Mouse (Mus musculus) spleen, postnatal 4 days (tissue): ENCODE results near the gene Ift80.
A peak's percentile ranks its signal among the peaks of the same experiment; 100 is the strongest.
"Not testable (repeated sequence)": the region's sequence is repeated elsewhere in the genome, so short reads cannot be mapped to it uniquely, and the experiment has no call there.

Experiments
- DNase-seq, 2 experiments: peaks; one replicate each; pipeline ENCODE4 v3.0.0; 2022; ENCODE audit warnings: low spot score in 2 of 2

Gene Ift80

DNA sequence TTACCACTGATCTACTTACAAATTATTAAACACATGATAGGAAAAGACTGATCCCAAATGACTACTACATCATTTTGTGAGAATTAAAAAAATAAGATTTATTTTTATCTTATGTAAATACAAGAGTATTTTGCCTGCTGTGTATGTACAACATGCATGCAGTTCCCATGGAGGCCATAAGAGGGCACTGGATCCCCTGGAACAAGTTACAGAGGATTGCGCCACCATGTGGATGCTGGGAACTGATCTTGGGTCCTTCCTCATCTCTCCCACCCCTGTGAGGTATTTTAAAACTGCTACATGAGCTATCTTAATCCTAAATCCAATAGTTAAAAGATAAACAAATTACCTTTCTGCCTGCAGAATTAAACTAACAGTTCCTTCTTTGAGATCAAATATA lies 68.9 kb downstream of the Ift80 start:
- peak; percentile 45 to 70 for DNase-seq

DNA sequence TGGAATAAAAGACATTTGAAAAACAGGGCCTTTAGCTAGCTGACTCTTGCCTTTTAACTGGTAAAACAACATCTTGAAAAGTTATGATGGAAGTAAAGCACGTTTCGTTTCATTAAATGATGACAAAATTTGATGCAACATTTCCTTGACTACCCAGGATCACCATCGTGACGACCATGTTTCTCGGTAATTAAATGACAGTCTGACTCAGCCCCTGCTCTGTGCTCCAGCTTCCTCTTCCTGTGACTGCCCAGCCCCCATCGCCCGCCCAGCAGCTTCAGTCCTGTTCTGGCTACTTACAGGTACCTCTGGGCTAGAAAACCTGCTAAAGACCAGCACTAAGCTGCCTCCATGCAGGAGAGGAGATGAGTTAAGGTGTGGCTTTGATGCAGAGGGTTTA lies 70.1 kb downstream of the Ift80 start:
- no peak for DNase-seq

DNA sequence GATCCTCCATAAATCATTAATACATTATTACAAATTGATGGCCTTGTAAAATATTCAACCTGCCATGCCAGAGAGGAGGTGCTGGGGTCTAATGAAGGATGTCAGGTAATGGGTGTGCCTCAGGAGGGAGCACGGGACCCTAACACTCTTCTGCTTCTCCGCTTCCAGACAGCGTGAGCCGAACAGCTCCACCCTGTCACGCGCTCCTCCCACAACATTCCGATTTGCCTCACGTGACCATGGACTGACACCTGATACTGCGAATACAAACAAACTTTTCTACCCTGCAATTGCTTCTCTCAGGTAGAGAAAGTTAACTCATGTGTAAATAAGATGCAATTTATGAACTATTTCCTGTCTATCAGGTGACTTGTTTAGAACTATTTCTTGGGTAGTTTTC lies 75.8 kb downstream of the Ift80 start:
- DNase-seq = no peak

DNA sequence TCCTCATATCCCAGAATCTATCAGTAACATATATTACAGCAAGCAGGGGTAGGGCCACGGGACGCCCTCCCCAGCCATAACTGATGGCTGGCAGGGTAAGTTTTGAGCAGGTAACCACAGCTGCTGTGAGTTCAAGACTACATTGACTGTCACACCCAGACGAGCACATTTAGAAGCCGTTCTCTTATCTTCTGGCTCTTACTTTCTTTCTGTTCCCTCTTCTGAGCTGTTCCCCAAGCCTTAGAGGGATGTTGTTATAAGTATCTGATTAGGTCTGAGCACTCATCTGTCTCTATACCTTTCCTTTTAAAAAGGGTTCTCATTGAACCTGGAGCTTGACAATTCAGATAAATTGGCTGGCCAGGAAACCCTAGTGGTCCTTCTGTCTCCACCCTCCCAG lies 96.9 kb downstream of the Ift80 start:
- DNase-seq = no peak

DNA sequence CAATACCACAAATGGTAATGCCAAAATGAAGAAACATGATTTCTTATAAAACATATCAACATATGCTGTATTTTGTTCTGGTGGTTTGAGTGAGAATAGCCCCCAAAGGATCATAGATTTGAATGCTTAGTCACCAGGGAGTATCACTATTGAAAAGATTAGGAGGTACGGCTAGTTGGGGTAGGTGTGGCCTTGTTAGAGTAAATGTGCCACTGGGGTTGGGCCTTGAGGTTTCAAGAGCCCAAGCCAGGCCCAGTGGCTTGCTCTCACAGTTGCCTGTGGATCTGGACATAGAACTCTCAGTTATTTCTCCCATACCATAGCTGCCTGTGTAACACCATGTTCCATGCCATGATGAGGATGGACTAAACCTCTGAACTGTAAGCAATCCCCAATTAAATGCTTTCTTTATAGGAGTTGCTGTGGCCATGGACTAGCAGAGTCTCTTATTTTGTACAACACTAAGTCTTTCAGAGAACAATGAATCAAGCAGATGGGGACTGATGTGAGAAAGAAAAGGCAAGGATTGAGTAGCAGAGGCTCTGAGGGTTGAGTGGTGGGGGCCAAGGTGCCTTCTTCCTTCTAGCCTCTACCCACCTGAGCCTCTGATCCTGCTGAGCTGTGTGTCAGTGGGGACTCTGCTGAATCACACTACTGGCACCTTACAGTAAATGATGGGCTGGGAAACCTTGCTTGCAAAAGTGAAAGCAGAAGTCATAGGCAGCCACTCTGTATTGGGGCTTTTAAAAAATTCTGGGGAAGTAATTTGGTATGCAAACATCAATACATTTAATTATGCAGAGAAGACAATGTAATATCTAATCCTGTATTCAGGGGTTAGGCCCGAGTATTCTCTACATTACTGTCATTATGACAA lies 99.2 kb downstream of the Ift80 start:
- DNase-seq = no peak

DNA sequence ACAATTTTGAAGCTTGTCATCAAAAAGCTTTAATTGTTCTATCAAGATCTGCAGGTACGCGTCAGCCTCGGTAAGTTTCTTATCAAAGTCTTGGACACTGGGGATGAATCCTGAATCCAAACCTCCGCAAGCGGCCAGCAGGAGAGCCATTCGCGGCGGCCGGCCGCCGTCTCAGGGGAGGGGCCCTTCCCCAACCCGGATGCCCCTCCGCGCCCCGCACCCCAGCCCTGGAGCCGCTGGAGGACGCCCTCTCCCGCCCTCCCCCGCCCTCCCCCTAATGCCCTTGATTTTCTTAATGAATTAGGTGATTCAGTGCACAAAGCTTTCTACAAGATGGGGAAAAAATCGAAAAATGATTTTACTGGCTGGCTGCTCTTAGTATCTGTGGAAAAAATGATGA lies 101.7 kb downstream of the Ift80 start:
- DNase-seq = not testable (repeated sequence)

DNA sequence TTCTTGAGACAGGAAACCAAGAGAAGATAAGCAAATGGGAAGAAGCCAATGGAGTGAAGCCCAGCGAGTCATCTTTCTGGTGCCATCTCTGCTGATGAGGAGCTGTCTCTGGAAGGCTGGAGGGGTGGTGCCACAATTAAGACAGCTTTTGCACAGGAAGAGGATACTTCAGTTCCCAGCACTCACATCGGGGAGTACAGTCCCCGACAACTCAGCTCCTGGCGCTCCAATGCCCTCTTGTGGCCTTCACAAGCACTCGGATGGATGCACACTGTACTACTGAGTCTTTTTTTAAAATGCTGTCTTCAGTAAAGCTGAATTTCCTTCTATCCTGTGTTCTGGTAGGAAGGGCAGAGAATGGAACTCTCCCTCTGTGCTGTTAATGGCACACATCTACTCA lies 107.2 kb downstream of the Ift80 start:
- no peak for DNase-seq

DNA sequence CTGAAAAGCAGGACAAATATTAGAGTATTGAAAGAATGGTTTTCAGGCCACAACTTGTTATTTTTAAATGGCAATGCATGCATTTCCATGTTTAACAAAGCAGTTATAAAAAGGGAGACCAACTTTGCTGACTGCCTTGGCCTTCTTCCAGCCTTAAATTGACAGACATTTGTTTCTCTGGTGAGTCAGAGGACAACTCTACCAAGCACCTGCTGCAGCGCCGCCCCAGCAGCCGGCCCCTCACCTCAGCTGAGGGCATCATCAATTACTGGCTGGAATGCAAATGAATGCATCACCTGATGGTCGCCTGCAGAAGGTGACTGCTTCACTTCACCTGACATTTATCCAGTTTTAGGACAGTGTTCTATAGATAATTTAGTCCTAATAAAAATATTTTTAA lies 108.9 kb downstream of the Ift80 start:
- DNase-seq = no peak

DNA sequence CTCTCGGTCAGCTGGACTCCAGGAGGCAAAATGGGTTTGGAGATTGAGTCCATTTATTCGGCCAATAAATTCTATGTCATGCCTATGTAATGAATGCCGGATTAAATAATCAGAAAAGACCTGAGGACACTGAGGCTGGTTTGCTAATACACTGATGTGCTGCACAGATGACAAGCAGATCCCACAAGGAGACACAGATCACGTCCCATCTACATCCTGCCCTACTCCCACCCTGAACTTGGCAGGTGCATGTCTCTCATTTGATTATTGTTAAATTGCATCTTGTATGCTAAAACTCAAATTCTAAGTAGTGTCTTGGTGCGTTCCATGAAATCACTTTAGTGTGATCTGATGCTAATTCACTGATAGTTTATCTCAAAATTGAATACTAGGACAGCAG lies 117.5 kb downstream of the Ift80 start:
- no peak for DNase-seq

DNA sequence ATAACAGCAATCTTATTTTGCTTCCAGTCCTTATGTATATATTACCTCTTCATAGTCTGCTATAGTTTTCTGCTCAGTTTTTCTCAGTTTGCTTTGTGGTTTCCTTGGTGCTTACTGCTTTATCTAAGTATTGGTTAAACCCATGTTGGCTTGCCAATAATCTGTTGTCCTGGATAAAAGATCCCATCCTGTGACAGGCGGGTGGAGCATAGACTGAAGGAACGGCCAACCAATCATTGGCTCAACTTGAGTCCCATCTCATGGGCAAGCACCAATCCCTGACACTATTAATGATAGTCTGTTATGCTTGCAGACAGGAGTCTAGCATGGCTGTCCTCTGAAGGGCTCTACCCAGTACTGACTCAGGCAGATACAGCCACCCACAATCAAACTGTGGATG lies 130.3 kb downstream of the Ift80 start:
- DNase-seq = no peak

DNA sequence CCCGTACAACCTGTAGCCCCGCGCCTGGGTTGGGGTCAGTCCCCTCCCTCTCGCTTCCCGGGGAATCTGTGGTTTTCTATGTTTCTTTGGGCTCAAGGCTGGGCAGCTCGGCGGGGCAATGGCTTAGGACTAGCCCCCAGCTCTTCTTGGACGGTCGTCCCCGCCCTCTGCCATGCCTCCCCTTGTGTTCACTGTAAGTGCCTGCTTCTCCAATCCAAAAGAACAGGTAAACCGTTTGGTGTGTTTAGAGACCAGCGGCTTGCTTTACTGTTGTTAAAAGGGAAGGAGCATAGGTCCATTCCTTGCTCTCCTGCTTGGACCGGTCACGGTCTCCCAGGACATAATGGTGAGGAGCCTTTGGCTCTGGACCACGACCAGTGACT lies 133.8 kb downstream of the Ift80 start:
- no peak for DNase-seq

DNA sequence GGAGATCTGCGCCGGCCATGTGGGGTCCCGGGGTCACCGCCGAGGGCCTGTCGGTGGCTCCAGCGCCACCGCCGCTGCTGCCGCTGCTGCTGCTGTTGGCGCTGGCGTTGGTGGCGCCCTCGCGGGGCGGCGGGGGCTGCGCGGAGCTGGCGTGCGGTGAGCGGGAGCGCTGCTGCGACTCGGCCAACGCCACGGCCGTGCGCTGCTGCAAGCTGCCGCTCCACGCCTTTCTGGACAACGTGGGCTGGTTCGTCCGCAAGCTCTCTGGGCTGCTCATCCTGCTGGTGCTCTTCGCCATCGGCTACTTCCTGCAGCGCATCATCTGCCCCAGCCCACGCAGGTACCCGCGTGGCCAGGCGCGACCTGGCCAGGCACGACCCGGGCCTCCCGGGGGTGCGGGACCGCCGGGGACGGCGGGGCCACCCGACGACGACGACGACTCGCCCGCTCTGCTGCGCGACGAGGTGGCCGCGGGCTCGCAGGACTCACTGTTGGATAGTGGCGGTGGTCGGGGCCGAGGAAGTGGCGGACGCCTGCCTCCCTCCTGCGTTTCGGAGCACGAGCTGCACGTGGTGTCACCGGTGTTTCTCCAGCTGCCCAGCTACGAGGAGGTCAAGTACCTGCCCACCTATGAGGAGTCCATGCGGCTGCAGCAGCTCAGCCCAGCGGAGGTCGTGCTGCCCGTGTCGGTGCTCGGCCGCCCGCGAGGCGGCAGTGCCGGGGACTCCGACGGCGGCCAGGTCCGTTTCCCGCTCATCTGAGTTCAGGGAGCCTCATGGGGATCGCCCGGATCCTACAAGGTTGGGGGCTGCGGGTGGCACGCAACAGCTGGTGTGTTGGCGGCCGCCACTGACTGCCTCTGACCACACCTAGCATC lies 134.4 kb downstream of the Ift80 start:
- DNase-seq = peak; percentile 14 to 67

DNA sequence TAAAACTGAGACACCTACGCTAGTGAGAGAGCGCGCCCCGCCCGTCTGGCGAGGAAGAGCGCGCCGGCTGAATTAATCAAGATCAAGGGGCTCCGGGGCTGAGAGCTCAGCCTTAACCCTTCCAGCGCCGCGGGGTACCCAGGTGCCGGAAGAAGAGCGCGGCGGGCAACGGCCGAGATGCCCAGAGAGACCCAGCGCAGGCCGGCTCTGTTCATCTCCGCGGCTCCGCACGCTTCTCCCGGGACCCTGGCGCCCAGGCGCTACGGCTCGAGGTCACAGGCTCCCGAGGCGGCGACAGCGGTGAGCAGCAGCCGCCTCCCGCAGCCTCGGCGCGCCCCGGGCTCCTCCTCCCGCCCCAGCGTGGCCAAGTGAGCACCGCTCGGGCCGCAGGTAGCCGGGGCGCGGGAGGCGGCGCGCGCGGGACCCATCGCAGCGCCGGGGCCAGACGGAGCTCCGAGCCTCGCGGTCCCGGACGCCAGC lies 135.1 kb downstream of the Ift80 start, which contains the start of gene 1110032F04Rik:
Gene 1110032F04Rik (plus strand): TSS at position 376 of the 480 bp plus-strand sequence.
- DNase-seq = peak; percentile 15 to 66

DNA sequence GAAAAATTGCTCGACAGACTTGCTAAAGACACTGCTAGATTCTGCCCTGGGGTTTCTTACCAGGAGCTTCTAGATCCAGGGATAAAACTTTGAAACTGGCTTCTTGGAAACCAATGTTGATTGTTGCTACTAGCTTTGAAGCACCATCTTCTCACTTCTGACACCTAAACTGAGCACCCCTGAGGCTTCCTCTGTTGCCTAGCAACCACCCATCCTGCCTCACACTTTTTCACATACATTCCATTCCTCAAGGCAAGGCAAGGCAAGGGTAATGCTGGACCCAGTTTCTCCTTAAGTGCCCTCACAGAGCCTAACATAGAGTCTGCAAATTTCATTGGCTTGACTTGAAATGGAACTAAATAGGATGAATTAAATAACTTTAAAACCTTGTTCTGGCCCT lies 152.0 kb downstream of the Ift80 start:
- DNase-seq = no peak

DNA sequence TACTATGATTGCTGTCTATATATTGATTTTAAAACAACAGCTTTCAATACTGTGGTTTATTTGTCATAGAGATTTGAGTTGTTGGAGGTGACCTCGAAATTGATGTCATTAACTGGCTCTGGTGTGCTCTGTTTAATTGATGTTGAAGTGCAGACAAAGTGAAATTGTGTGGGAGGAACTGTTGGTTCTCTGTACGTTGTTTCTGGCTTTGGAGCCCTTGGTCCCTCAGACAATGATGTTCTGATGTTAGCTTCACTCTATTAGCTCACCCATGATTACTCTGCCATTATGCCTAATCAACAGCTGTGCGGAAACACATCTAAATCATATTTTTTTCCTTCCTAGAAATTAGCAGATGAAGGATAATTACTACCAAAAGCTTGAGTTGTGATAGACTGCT lies 156.0 kb downstream of the Ift80 start:
- DNase-seq = no peak

DNA sequence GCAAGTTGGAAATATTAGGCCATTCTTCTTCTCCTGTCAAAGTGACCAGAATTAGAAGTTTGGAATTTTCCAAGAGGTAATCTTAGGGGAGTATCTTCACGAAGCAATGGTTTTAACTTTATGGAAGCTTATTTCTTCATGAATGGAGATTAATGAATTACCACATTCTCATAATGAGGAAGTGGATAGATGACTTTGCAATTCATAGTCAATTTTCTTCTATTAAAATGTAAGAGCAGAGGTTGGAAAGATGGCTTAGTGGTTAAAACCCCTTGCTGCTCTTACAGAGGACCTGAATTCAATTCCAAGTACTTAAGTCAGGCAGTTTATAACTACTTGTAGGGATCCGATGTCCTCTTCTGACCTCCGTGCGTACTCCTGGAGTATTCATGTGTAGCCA lies 160.3 kb downstream of the Ift80 start:
- DNase-seq = no peak
